Mouse (Mus musculus): ENCODE data around the gene Gm10354.
"Not testable (repeated sequence)": the region's sequence is repeated elsewhere in the genome, so short reads cannot be mapped to it uniquely, and the experiment has no call there.

- TF ChIP-seq CTCF (conservative IDR thresholded peaks at IDR 0.05; ENCODE audit: insufficient read depth, insufficient read length, low read depth, low read length); POLR2A (IDR thresholded peaks at IDR 0.05; ENCODE audit: low read depth, low read length): not testable (repeated sequence)
Measured at GRCm38 (mm10) chr5:14961502-14961901, 17.2 kb downstream of the Gm10354 start.
